Mouse (Mus musculus) embryonic fibroblast, embryonic 13.5 days (primary cell): ENCODE measurements around the gene Nutm1. TPM values are rescaled to one million over a fixed set of nuclear protein-coding genes. Genes with fewer than 3 reads are reported as not detected.
"Not testable (repeated sequence)": the region's sequence is repeated elsewhere in the genome, so short reads cannot be mapped to it uniquely, and the experiment has no call there.

Experiments
- H3K27ac ChIP-seq: 2 replicates; pipeline ENCODE4 v1.5.1; 2012; ENCODE audit warnings: low read length, control low read depth, inconsistent platforms; ENCODE audit not compliant: insufficient read depth
- H3K4me1 ChIP-seq: 2 replicates; pipeline ENCODE4 v1.6.1; 2011; ENCODE audit warnings: low read length; ENCODE audit not compliant: control insufficient read depth, insufficient read depth
- H3K4me3 ChIP-seq: 2 replicates; pipeline ENCODE4 v1.5.1; 2011; ENCODE audit warnings: mild to moderate bottlenecking, control low read depth, low read length; ENCODE audit not compliant: insufficient read depth
- CTCF ChIP-seq: IDR thresholded peaks from 2 replicates; pipeline ENCODE4 v1.5.1; 2011; ENCODE audit warnings: mild to moderate bottlenecking, control low read depth, low read length, moderate library complexity, borderline replicate concordance; ENCODE audit not compliant: insufficient read depth
- POLR2A ChIP-seq: IDR thresholded peaks from 2 replicates; pipeline ENCODE4 v1.6.1; 2011; ENCODE audit warnings: low read depth, mild to moderate bottlenecking, control low read depth, low read length, moderate library complexity
- polyA plus RNA-seq: library from polyadenylated mRNA; stranded (reverse); fragments of >200 nt; gene quantifications from 2 replicates; pipeline ENCODE4 v1.2.4, GENCODE M21; 2011; ENCODE audit warnings: low read depth; ENCODE audit not compliant: missing spikeins, insufficient read length

Nutm1 gene
- polyA plus RNA-seq, result not detected in 2 replicates

- TF ChIP-seq POLR2A, result no peak
- peak; percentile 12; the same call in 1 of the 2 replicates for TF ChIP-seq CTCF
Observed at GRCm38 (mm10) chr2:112259241-112259962, at the start of gene Nutm1. Gene Nutm1, minus strand, starts transcription at chr2:112259291.

GRCm38 (mm10) chr2:112308671-112309070 lies 49.6 kb upstream of the Nutm1 start:
- Histone ChIP-seq H3K4me1 (peaks cover 8% of the 10 kb centered on the region), H3K4me3 (no peak overlapping the region)
- TF ChIP-seq POLR2A, result no peak
- no peak for TF ChIP-seq CTCF

More at GRCm38 (mm10) chr2:112259241-112259962, at the start of gene Nutm1:
- H3K4me1 ChIP-seq, result 0 out of 2 replicates have a peak, but pooled peaks cover 3% of the 10 kb centered on the region
- H3K27ac ChIP-seq, result no peak within 1 kb of the TSS
- H3K4me3 ChIP-seq, result no peak within 1 kb of the TSS

GRCm38 (mm10) chr2:112298221-112298620 lies 39.1 kb upstream of the Nutm1 start:
- TF ChIP-seq CTCF (no peak), POLR2A (no peak)
- Histone ChIP-seq H3K4me3 (no peak overlapping the region), H3K27ac (no peak overlapping the region), H3K4me1 (no peaks in the 10 kb centered on the region)

More at GRCm38 (mm10) chr2:112308671-112309070, 49.6 kb upstream of the Nutm1 start:
- H3K27ac ChIP-seq, result peak overlapping the region; percentile 82

GRCm38 (mm10) chr2:112296211-112296610 lies 37.1 kb upstream of the Nutm1 start:
- Histone ChIP-seq H3K27ac (no peak overlapping the region), H3K4me1 (no peaks in the 10 kb centered on the region), H3K4me3 (no peak overlapping the region)
- TF ChIP-seq CTCF, result no peak
- no peak for TF ChIP-seq POLR2A

DNA sequence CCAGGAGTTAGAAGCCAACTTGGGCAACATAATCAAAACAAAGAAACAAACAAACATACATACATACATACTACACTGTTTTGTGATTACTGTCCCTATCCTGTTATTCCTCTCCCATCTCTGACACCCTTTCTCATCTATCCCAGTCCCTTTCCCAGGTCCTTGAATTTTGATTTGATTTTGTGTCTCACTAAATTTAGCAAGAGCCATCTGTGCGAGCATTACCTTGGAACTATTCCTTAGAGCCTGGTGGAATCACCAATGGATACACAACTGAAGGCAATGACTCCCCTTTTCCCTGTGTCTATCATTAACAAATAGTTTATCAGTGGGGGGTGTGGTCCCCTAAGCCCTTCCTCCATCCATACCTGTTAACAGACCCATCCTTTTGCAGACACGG lies 33.7 kb upstream of the Nutm1 start:
- Histone ChIP-seq H3K27ac (no peak overlapping the region), H3K4me1 (no peaks in the 10 kb centered on the region), H3K4me3 (no peak overlapping the region)
- TF ChIP-seq POLR2A (no peak), CTCF (no peak)

- no peak overlapping the region for H3K27ac ChIP-seq
- H3K4me1 ChIP-seq, result no peaks in the 10 kb centered on the region
- no peak overlapping the region for H3K4me3 ChIP-seq
- TF ChIP-seq CTCF (no peak), POLR2A (no peak)
Observed at GRCm38 (mm10) chr2:112289507-112289906, 30.4 kb upstream of the Nutm1 start.

GRCm38 (mm10) chr2:112287059-112287458 lies 28.0 kb upstream of the Nutm1 start:
- Histone ChIP-seq H3K27ac (no peak overlapping the region), H3K4me1 (no peaks in the 10 kb centered on the region), H3K4me3 (no peak overlapping the region)
- TF ChIP-seq CTCF, result no peak

DNA sequence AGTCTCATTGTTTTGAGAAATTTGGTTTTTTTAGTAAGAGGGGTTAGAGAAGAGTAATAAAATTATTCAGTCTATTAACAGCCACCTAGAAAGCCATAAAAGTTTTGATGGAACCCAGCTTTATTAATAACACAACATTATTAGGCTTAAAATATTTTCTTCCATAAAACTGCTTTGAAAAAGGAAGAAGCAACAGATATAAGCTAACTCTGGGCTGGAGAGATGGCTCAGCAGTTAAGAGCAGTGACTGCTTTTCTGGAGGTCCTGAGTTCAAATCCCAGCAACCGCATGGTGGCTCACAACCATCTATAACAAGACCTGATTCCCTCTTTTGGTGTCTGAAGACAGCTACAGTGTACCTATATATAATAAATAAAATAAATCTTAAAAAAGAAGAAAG lies 27.0 kb upstream of the Nutm1 start:
- H3K4me3 ChIP-seq, H3K27ac ChIP-seq: not testable (repeated sequence)

DNA sequence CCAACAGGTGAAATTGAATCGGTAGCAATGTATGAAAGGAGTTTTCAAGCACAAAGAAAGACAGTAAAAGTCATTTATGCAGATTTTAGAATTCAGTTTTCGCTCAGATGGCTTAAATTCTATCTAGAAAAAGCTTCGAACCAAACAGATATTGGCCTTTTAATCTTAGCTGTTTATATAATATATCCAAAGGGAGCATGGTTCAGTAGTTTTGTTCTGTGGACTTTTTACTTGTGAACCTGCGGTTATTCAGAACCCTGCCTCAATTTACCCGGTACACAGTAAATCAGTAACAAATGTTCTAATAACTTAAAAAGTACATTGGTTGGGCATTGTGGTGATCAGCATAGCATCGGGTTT lies 25.9 kb upstream of the Nutm1 start:
- no peaks in the 10 kb centered on the region for H3K4me1 ChIP-seq
- no peak for TF ChIP-seq CTCF
- no peak for TF ChIP-seq POLR2A
- no peak overlapping the region for H3K27ac ChIP-seq
- H3K4me3 ChIP-seq, result no peak overlapping the region

More for the DNA sequence above, 27.0 kb upstream of the Nutm1 start:
- H3K4me1 ChIP-seq, result not testable (repeated sequence)

DNA sequence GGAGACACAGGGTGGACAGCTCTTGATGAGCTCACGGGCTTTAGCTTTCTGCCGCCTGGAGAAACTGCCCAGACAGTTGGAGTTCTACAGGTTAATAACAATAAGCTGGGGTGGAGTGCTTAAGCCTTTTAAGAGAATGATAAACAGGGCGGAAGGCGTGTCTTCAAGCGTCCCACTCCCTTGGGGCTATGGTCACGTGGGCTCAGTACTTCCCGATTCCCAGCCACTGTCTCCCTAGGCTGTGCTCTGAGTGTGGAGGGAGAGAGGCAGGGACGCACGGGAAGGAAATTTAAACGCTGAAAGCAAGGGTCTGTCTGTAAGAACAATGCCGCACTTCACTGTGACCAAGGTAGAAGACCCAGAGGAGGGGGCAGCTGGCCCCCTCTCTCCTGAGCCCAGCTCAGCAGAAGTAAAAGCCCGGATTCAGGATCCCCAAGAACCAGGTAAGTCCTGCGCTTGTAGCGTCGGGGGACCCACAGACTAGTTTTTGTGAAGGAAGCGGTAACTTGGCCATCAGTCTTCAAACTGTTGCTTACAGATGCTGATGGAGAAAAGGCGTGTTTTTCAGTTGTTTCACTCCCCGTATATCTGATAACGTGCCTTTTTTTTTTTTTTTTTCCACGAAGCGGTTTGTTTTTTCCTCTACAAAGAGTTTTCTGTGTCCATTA lies 25.4 kb upstream of the Nutm1 start:
- TF ChIP-seq POLR2A, result peak; percentile 36; the same call in 1 of the 2 replicates
- no peak for TF ChIP-seq CTCF
- Histone ChIP-seq H3K4me1 (no peaks in the 10 kb centered on the region), H3K4me3 (peak overlapping the region; percentile 63), H3K27ac (no peak overlapping the region)
